Mouse (Mus musculus): ENCODE data around the gene Dst. TPM values are rescaled to one million over a fixed set of nuclear protein-coding genes. Genes with fewer than 3 reads are reported as not detected.

Dst gene
- polyA plus RNA-seq, 1 experiment from 2014 or later, result 25.9 TPM

GRCm38 (mm10) chr1:34189970-34190369 is 281.9 kb downstream of the Dst start:
- Histone ChIP-seq H3K4me1 (replicated peaks) (no peaks in the 10 kb centered on the region), H3K4me3 (no peak overlapping the region), H3K27ac (no peak overlapping the region), H3K9me3 (no peaks in the 10 kb centered on the region), H3K36me3 (peaks cover 71% of the 10 kb centered on the region), H3K27me3 (ENCODE audit: insufficient read depth, poor library complexity, severe bottlenecking) (no peaks in the 10 kb centered on the region)
- DNase-seq (ENCODE audit: low spot score), result peak; percentile 43
- 65% methylated on average over 7 of the region's 7 CpGs for WGBS

GRCm38 (mm10) chr1:34192174-34192573 is 284.1 kb downstream of the Dst start:
- H3K27ac ChIP-seq, result no peak overlapping the region
- peaks cover 89% of the 10 kb centered on the region for H3K36me3 ChIP-seq
- no peaks in the 10 kb centered on the region for H3K9me3 ChIP-seq
- no peak for DNase-seq (ENCODE audit: low spot score)
- WGBS, result 90% methylated on average over 17 of the region's 17 CpGs
- no peak overlapping the region for H3K4me3 ChIP-seq
- H3K27me3 ChIP-seq (ENCODE audit: insufficient read depth, poor library complexity, severe bottlenecking), result no peaks in the 10 kb centered on the region
- no peaks in the 10 kb centered on the region for H3K4me1 ChIP-seq (replicated peaks)

GRCm38 (mm10) chr1:34200791-34201190 is 292.8 kb downstream of the Dst start:
- H3K4me3 ChIP-seq, result no peak overlapping the region
- WGBS, result 92% methylated on average over 18 of the region's 18 CpGs
- no peaks in the 10 kb centered on the region for H3K27me3 ChIP-seq (ENCODE audit: insufficient read depth, poor library complexity, severe bottlenecking)
- no peaks in the 10 kb centered on the region for H3K4me1 ChIP-seq (replicated peaks)
- H3K27ac ChIP-seq, result no peak overlapping the region
- no peak for DNase-seq (ENCODE audit: low spot score)
- H3K9me3 ChIP-seq, result no peaks in the 10 kb centered on the region
- peaks cover 91% of the 10 kb centered on the region for H3K36me3 ChIP-seq

- no peaks in the 10 kb centered on the region for H3K27me3 ChIP-seq (ENCODE audit: insufficient read depth, poor library complexity, severe bottlenecking)
- no peak overlapping the region for H3K27ac ChIP-seq
- no peak for DNase-seq (ENCODE audit: low spot score)
- no peaks in the 10 kb centered on the region for H3K9me3 ChIP-seq
- WGBS, result 55% methylated on average over 4 of the region's 4 CpGs
- H3K4me3 ChIP-seq, result no peak overlapping the region
- H3K4me1 ChIP-seq (replicated peaks), result no peaks in the 10 kb centered on the region
- H3K36me3 ChIP-seq, result peaks cover 91% of the 10 kb centered on the region
These were observed 293.5 kb downstream of the Dst start for GRCm38 (mm10) chr1:34201483-34201882.

- no peak overlapping the region for H3K4me3 ChIP-seq
- no peaks in the 10 kb centered on the region for H3K27me3 ChIP-seq (ENCODE audit: insufficient read depth, poor library complexity, severe bottlenecking)
- peaks cover 12% of the 10 kb centered on the region for H3K4me1 ChIP-seq (replicated peaks)
- WGBS, result 72% methylated on average over 3 of the region's 3 CpGs
- peaks cover 74% of the 10 kb centered on the region for H3K36me3 ChIP-seq
- H3K27ac ChIP-seq, result no peak overlapping the region
- H3K9me3 ChIP-seq, result no peaks in the 10 kb centered on the region
- no peak for DNase-seq (ENCODE audit: low spot score)
These were observed 303.7 kb downstream of the Dst start for GRCm38 (mm10) chr1:34211704-34212103.

- no peaks in the 10 kb centered on the region for H3K27me3 ChIP-seq (ENCODE audit: insufficient read depth, poor library complexity, severe bottlenecking)
- H3K4me1 ChIP-seq (replicated peaks), result peaks cover 18% of the 10 kb centered on the region
- peaks cover 63% of the 10 kb centered on the region for H3K36me3 ChIP-seq
- no peak overlapping the region for H3K4me3 ChIP-seq
- peak overlapping the region; percentile 53; the same call in 1 of the 2 replicates for H3K27ac ChIP-seq
- 39% methylated on average over 2 of the region's 2 CpGs for WGBS
- H3K9me3 ChIP-seq, result no peaks in the 10 kb centered on the region
- no peak for DNase-seq (ENCODE audit: low spot score)
These were observed 308.4 kb downstream of the Dst start for GRCm38 (mm10) chr1:34216456-34216855.

GRCm38 (mm10) chr1:34218323-34218722 is 310.3 kb downstream of the Dst start:
- H3K27ac ChIP-seq, result no peak overlapping the region
- H3K36me3 ChIP-seq, result peaks cover 57% of the 10 kb centered on the region
- peaks cover 18% of the 10 kb centered on the region for H3K4me1 ChIP-seq (replicated peaks)
- no peak overlapping the region for H3K4me3 ChIP-seq
- WGBS, result 37% methylated on average over 6 of the region's 6 CpGs
- peak; percentile 72 for DNase-seq (ENCODE audit: low spot score)
- H3K27me3 ChIP-seq (ENCODE audit: insufficient read depth, poor library complexity, severe bottlenecking), result no peaks in the 10 kb centered on the region
- no peaks in the 10 kb centered on the region for H3K9me3 ChIP-seq

GRCm38 (mm10) chr1:34218801-34219200 is 310.8 kb downstream of the Dst start:
- WGBS, result 91% methylated on average over 9 of the region's 9 CpGs
- Histone ChIP-seq H3K4me1 (replicated peaks) (peaks cover 18% of the 10 kb centered on the region), H3K36me3 (peaks cover 57% of the 10 kb centered on the region), H3K9me3 (no peaks in the 10 kb centered on the region), H3K27ac (no peak overlapping the region), H3K27me3 (ENCODE audit: insufficient read depth, poor library complexity, severe bottlenecking) (no peaks in the 10 kb centered on the region), H3K4me3 (no peak overlapping the region)
- DNase-seq (ENCODE audit: low spot score), result no peak

- peaks cover 18% of the 10 kb centered on the region for H3K4me1 ChIP-seq (replicated peaks)
- DNase-seq (ENCODE audit: low spot score), result no peak
- WGBS, result 89% methylated on average over 11 of the region's 11 CpGs
These were observed 312.1 kb downstream of the Dst start for GRCm38 (mm10) chr1:34220094-34220601.

GRCm38 (mm10) chr1:34223866-34224265 is 315.8 kb downstream of the Dst start:
- peaks cover 79% of the 10 kb centered on the region for H3K36me3 ChIP-seq
- H3K9me3 ChIP-seq, result no peaks in the 10 kb centered on the region
- 89% methylated on average over 11 of the region's 11 CpGs for WGBS
- no peak for DNase-seq (ENCODE audit: low spot score)
- no peak overlapping the region for H3K27ac ChIP-seq
- H3K4me3 ChIP-seq, result no peak overlapping the region
- H3K4me1 ChIP-seq (replicated peaks), result no peaks in the 10 kb centered on the region
- no peaks in the 10 kb centered on the region for H3K27me3 ChIP-seq (ENCODE audit: insufficient read depth, poor library complexity, severe bottlenecking)

More at GRCm38 (mm10) chr1:34220094-34220601, 312.1 kb downstream of the Dst start:
- Histone ChIP-seq H3K36me3 (peaks cover 55% of the 10 kb centered on the region), H3K4me3 (no peak overlapping the region), H3K9me3 (no peaks in the 10 kb centered on the region), H3K27me3 (ENCODE audit: insufficient read depth, poor library complexity, severe bottlenecking) (no peaks in the 10 kb centered on the region), H3K27ac (no peak overlapping the region)

GRCm38 (mm10) chr1:34227676-34228075 is 319.7 kb downstream of the Dst start:
- Histone ChIP-seq H3K9me3 (no peaks in the 10 kb centered on the region), H3K27ac (no peak overlapping the region), H3K36me3 (peaks cover 77% of the 10 kb centered on the region), H3K4me1 (replicated peaks) (no peaks in the 10 kb centered on the region), H3K27me3 (ENCODE audit: insufficient read depth, poor library complexity, severe bottlenecking) (no peaks in the 10 kb centered on the region), H3K4me3 (no peak overlapping the region)
- 94% methylated on average over 8 of the region's 8 CpGs for WGBS
- no peak for DNase-seq (ENCODE audit: low spot score)

- no peak overlapping the region for H3K27ac ChIP-seq
- peaks cover 15% of the 10 kb centered on the region for H3K4me1 ChIP-seq (replicated peaks)
- no peak for DNase-seq (ENCODE audit: low spot score)
- 93% methylated on average over 2 of the region's 2 CpGs for WGBS
- no peaks in the 10 kb centered on the region for H3K9me3 ChIP-seq
- H3K27me3 ChIP-seq (ENCODE audit: insufficient read depth, poor library complexity, severe bottlenecking), result no peaks in the 10 kb centered on the region
- H3K4me3 ChIP-seq, result no peak overlapping the region
- peaks cover 47% of the 10 kb centered on the region for H3K36me3 ChIP-seq
These were observed 323.0 kb downstream of the Dst start for GRCm38 (mm10) chr1:34231041-34231440.

- H3K36me3 ChIP-seq, result 0 out of 2 replicates have a peak, but pooled peaks cover 8% of the 10 kb centered on the region
- H3K4me1 ChIP-seq (replicated peaks), result peaks cover 51% of the 10 kb centered on the region
- peak; percentile 87 for DNase-seq (ENCODE audit: low spot score)
- WGBS, result under 1% methylated on average over 28 of the region's 28 CpGs
- peak overlapping the region; percentile 73 for H3K27ac ChIP-seq
- H3K27me3 ChIP-seq (ENCODE audit: insufficient read depth, poor library complexity, severe bottlenecking), result peaks cover 3% of the 10 kb centered on the region; the same call in 1 of the 2 replicates
- peak overlapping the region; percentile 51 for H3K4me3 ChIP-seq
- no peaks in the 10 kb centered on the region for H3K9me3 ChIP-seq
These were observed 328.3 kb downstream of the Dst start for GRCm38 (mm10) chr1:34236254-34236723.

Data from hindbrain, embryonic 10.5 days (tissue).